Mouse (Mus musculus): Measurements from ENCODE around the gene Olfr1020. TPM values are rescaled to one million over a fixed set of nuclear protein-coding genes. Genes with fewer than 3 reads are reported as not detected.

The Olfr1020 gene
- not detected in 2 replicates for polyA plus RNA-seq (2012; rRNA removed; ENCODE audit: low replicate concordance)

DNA sequence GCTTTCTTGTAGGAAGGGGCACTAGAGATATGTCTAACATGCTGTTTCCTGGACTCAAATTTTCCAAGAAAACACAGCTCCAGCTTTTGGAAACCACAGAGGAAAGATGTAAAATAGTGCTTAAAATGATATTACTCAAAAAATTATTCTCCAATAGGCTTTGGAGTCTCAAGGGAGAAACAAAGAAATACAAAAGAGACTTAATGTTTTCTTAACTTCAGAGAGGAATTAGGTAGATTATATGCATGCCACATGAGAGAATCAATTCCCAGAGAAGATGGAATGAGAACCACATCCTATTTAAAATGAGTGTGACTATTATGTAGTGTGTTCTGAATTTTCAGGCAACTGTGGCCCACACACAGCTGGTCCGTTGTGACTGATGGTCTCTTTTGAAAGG is at the start of gene Olfr1020:
Gene Olfr1020 (plus strand): TSS at position 301 of the 400 bp plus-strand sequence.

GRCm38 (mm10) chr2:85802444-85802843 is 44.4 kb upstream of the Olfr1020 start, which contains the start of gene Olfr1016:
Gene Olfr1016 (minus strand): TSS chr2:85802544.

DNA sequence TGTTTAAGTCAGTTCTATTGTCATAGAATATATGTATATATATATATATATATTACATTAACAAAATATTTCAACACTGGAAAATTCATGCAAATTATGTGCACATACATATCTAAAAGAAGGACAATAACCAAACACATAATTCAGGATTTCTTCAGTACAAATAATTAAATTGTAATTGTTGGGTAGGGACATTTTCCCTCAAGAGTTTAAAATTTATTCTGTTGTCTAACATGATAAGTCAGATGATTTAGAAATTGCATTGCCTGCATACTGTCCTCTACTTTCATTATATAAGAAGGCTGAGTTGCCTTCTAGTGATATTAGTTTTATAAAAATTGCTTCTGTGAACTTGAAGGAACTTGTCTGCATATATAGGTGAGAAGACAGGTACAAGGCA is 28.7 kb upstream of the Olfr1020 start, which contains the start of gene Olfr1018:
Gene Olfr1018 (plus strand): TSS at position 301 of the 400 bp plus-strand sequence.

GRCm38 (mm10) chr2:85845383-85845782 is 1.4 kb upstream of the Olfr1020 start, which contains the start of gene Olfr1019:
Gene Olfr1019 (minus strand): TSS chr2:85845483.

GRCm38 (mm10) chr2:85868294-85868693 is 21.5 kb downstream of the Olfr1020 start, which contains the start of gene Olfr1022:
Gene Olfr1022 (plus strand): TSS chr2:85868594.

DNA sequence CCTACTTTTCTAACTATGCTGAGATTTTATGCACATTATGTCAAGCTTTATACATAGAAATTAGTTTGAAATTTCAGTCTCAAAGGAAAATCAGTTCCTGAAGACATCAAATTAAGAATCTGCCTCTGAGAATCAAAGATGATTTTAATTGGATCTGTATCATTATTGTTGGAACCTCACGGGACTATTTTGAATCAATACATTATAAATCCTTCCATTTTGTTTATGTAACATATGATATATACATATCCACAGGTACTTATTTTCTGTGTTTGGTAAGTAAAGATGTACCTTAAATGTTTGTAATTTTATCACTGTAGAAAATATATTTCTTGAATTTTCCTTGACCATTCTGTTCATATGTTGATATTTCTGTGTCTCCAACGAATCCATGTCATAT is 38.5 kb downstream of the Olfr1020 start, which contains the start of gene Olfr1023:
Gene Olfr1023 (plus strand): TSS at position 301 of the 400 bp plus-strand sequence.

Other genes with a start within 250 kb of the Olfr1020 start
- gene Olfr1000, start 235.1 kb upstream of the Olfr1020 start, polyA plus RNA-seq (2012; rRNA removed; ENCODE audit: low replicate concordance) = not detected in 2 replicates
- gene Olfr1002, start 196.3 kb upstream of the Olfr1020 start, polyA plus RNA-seq (2012; rRNA removed; ENCODE audit: low replicate concordance) = not detected in 2 replicates
- gene Olfr154, start 182.6 kb upstream of the Olfr1020 start, polyA plus RNA-seq (2012; rRNA removed; ENCODE audit: low replicate concordance) = not detected in 2 replicates
- not detected in 2 replicates for gene Olfr1006, start 168.3 kb upstream of the Olfr1020 start, polyA plus RNA-seq (2012; rRNA removed; ENCODE audit: low replicate concordance)
- gene Olfr1008, start 157.6 kb upstream of the Olfr1020 start, polyA plus RNA-seq (2012; rRNA removed; ENCODE audit: low replicate concordance) = not detected in 2 replicates
- gene Olfr1009, start 131.6 kb upstream of the Olfr1020 start, polyA plus RNA-seq (2012; rRNA removed; ENCODE audit: low replicate concordance) = not detected in 2 replicates
- not detected in 2 replicates for gene Olfr1012, start 84.3 kb upstream of the Olfr1020 start, polyA plus RNA-seq (2012; rRNA removed; ENCODE audit: low replicate concordance)
- not detected in 2 replicates for gene Olfr1013, start 79.9 kb upstream of the Olfr1020 start, polyA plus RNA-seq (2012; rRNA removed; ENCODE audit: low replicate concordance)
- gene Olfr1014, start 74.3 kb upstream of the Olfr1020 start, polyA plus RNA-seq (2012; rRNA removed; ENCODE audit: low replicate concordance) = not detected in 2 replicates
- not detected in 2 replicates for gene Olfr1015, start 65.0 kb upstream of the Olfr1020 start, polyA plus RNA-seq (2012; rRNA removed; ENCODE audit: low replicate concordance)
- not detected in 2 replicates for gene Olfr1016, start 44.5 kb upstream of the Olfr1020 start, polyA plus RNA-seq (2012; rRNA removed; ENCODE audit: low replicate concordance)
- gene Olfr1018, start 28.6 kb upstream of the Olfr1020 start, polyA plus RNA-seq (2012; rRNA removed; ENCODE audit: low replicate concordance) = not detected in 2 replicates
- gene Olfr1019, start 1.5 kb upstream of the Olfr1020 start, polyA plus RNA-seq (2012; rRNA removed; ENCODE audit: low replicate concordance) = not detected in 2 replicates
- gene Olfr1022, start 21.6 kb downstream of the Olfr1020 start, polyA plus RNA-seq (2012; rRNA removed; ENCODE audit: low replicate concordance) = not detected in 2 replicates
- gene Olfr1023, start 38.6 kb downstream of the Olfr1020 start, polyA plus RNA-seq (2012; rRNA removed; ENCODE audit: low replicate concordance) = not detected in 2 replicates
- not detected in 2 replicates for gene Olfr1024, start 58.0 kb downstream of the Olfr1020 start, polyA plus RNA-seq (2012; rRNA removed; ENCODE audit: low replicate concordance)
- gene Olfr1025-ps1, start 68.2 kb downstream of the Olfr1020 start, polyA plus RNA-seq (2012; rRNA removed; ENCODE audit: low replicate concordance) = not detected in 2 replicates
- not detected in 2 replicates for gene Olfr1026, start 74.5 kb downstream of the Olfr1020 start, polyA plus RNA-seq (2012; rRNA removed; ENCODE audit: low replicate concordance)
- gene Olfr1028, start 103.4 kb downstream of the Olfr1020 start, polyA plus RNA-seq (2012; rRNA removed; ENCODE audit: low replicate concordance) = not detected in 2 replicates
- gene Olfr1029, start 126.9 kb downstream of the Olfr1020 start, polyA plus RNA-seq (2012; rRNA removed; ENCODE audit: low replicate concordance) = not detected in 2 replicates
- not detected in 2 replicates for gene Olfr1030, start 132.2 kb downstream of the Olfr1020 start, polyA plus RNA-seq (2012; rRNA removed; ENCODE audit: low replicate concordance)
- gene Olfr1031, start 143.3 kb downstream of the Olfr1020 start, polyA plus RNA-seq (2012; rRNA removed; ENCODE audit: low replicate concordance) = not detected in 2 replicates
- gene Olfr1032, start 158.5 kb downstream of the Olfr1020 start, polyA plus RNA-seq (2012; rRNA removed; ENCODE audit: low replicate concordance) = not detected in 2 replicates
- 0.29 and 0.73 TPM in 2 replicates for gene Olfr1033, start 173.6 kb downstream of the Olfr1020 start, polyA plus RNA-seq (2012; rRNA removed; ENCODE audit: low replicate concordance)
- 0.20 TPM in 1 of 2 replicates, not detected in the other for gene Olfr1034, start 198.8 kb downstream of the Olfr1020 start, polyA plus RNA-seq (2012; rRNA removed; ENCODE audit: low replicate concordance)
- gene Olfr1036, start 227.0 kb downstream of the Olfr1020 start, polyA plus RNA-seq (2012; rRNA removed; ENCODE audit: low replicate concordance) = not detected in 2 replicates
- gene Olfr1037, start 240.4 kb downstream of the Olfr1020 start, polyA plus RNA-seq (2012; rRNA removed; ENCODE audit: low replicate concordance) = not detected in 2 replicates